Mouse (Mus musculus) lung, postnatal 0 days (tissue): ENCODE results near the gene Ltbr. TPM values are rescaled to one million over a fixed set of nuclear protein-coding genes. Genes with fewer than 3 reads are reported as not detected.

ENCODE experiments used
- ATAC-seq: fragments of 200-750 bp; cut with Nextera tagmentation; 2 replicates; pipeline ENCODE4 v1.8.0; 2017; ENCODE audit warnings: moderate library complexity
- DNase-seq: peaks from one replicate; pipeline ENCODE4 v3.0.0-alpha.2; 2016; ENCODE audit warnings: low spot score
- H3K27ac ChIP-seq: fragments of 300-500 bp; sonication (generic); 2 replicates; pipeline ENCODE4 v1.5.1; 2014; ENCODE audit warnings: antibody characterized with exemption, mild to moderate bottlenecking, low read length, mixed read lengths
- H3K27me3 ChIP-seq: fragments of 300-500 bp; sonication (generic); replicated peaks from 2 replicates; pipeline ENCODE4 v1.6.1; 2014; ENCODE audit warnings: low read length, mixed read lengths; ENCODE audit not compliant: insufficient read depth
- H3K36me3 ChIP-seq: fragments of 300-500 bp; sonication (generic); 2 replicates; pipeline ENCODE4 v1.6.1; 2014; ENCODE audit warnings: low read length, mixed read lengths; ENCODE audit not compliant: insufficient read depth
- H3K4me1 ChIP-seq: fragments of 300-500 bp; sonication (generic); 2 replicates; pipeline ENCODE4 v1.6.1; 2014; ENCODE audit warnings: antibody characterized with exemption, low read depth, low read length, mixed read lengths; ENCODE audit not compliant: insufficient read depth
- H3K4me2 ChIP-seq: fragments of 300-500 bp; sonication (generic); replicated peaks from 2 replicates; pipeline ENCODE4 v1.6.1; 2014; ENCODE audit warnings: low read depth, mild to moderate bottlenecking, low read length, moderate library complexity, mixed read lengths
- H3K4me3 ChIP-seq: fragments of 300-500 bp; sonication (generic); 2 replicates; pipeline ENCODE4 v1.5.1; 2014; ENCODE audit warnings: low read depth, low read length
- H3K9ac ChIP-seq: fragments of 300-500 bp; sonication (generic); replicated peaks from 2 replicates; pipeline ENCODE4 v1.6.1; 2014; ENCODE audit warnings: low read depth, mild to moderate bottlenecking
- H3K9me3 ChIP-seq: fragments of 300-500 bp; sonication (generic); 2 replicates; pipeline ENCODE4 v1.6.1; 2016; ENCODE audit warnings: low read length, mixed read lengths
- CTCF ChIP-seq: IDR thresholded peaks from 2 replicates; pipeline ENCODE4 v1.5.1; 2016; ENCODE audit warnings: antibody characterized with exemption, mild to moderate bottlenecking
- EP300 ChIP-seq: IDR thresholded peaks from 2 replicates; pipeline ENCODE4 v1.6.1; 2016; ENCODE audit warnings: antibody characterized with exemption, mild to moderate bottlenecking, control low read depth
- whole genome bisulfite sequencing: fragments of 180-500 bp; shearing (Covaris S2); extraction: QIAGEN DNeasy Blood & Tissue Kit; methylation state at CpG from one replicate; pipeline ENCODE4 v1.1.7; 2014; 5-methylcytosine and 5-hydroxymethylcytosine counted together
- polyA plus RNA-seq: library from polyadenylated mRNA; unstranded; fragments of >200 nt; fragmentation: Nextera tagmentation; extraction: Ambion mirVana; gene quantifications from 2 replicates; pipeline ENCODE4 v1.2.1, GENCODE M21; 2015

Gene Ltbr
- polyA plus RNA-seq, 1 experiment from 2014 or later, result 100 TPM

GRCm38 (mm10) chr6:125266091-125266490, 47.6 kb downstream of the Ltbr start:
- 65% methylated on average over 13 of the region's 13 CpGs for WGBS
- H3K9me3 ChIP-seq, result no peaks in the 10 kb centered on the region
- H3K27me3 ChIP-seq, result no peaks in the 10 kb centered on the region
- no peak overlapping the region for H3K9ac ChIP-seq
- no peak overlapping the region for H3K4me2 ChIP-seq
- H3K36me3 ChIP-seq, result no peaks in the 10 kb centered on the region
- H3K4me3 ChIP-seq, result no peak overlapping the region
- no peak overlapping the region for H3K27ac ChIP-seq
- DNase-seq, result no peak
- no peaks in the 10 kb centered on the region for H3K4me1 ChIP-seq
- no peak for TF ChIP-seq EP300
- TF ChIP-seq CTCF, result no peak
- no peak for ATAC-seq

GRCm38 (mm10) chr6:125265239-125265638, 48.4 kb downstream of the Ltbr start:
- TF ChIP-seq CTCF (no peak), EP300 (no peak)
- Histone ChIP-seq H3K4me2 (no peak overlapping the region), H3K27ac (no peak overlapping the region), H3K9me3 (no peaks in the 10 kb centered on the region), H3K27me3 (no peaks in the 10 kb centered on the region), H3K9ac (no peak overlapping the region), H3K4me1 (no peaks in the 10 kb centered on the region), H3K36me3 (no peaks in the 10 kb centered on the region), H3K4me3 (no peak overlapping the region)
- DNase-seq, result no peak
- no peak for ATAC-seq
- 29% methylated on average over 10 of the region's 10 CpGs for whole genome bisulfite sequencing

GRCm38 (mm10) chr6:125264219-125264618, 49.5 kb downstream of the Ltbr start:
- H3K4me3 ChIP-seq, result no peak overlapping the region
- no peaks in the 10 kb centered on the region for H3K4me1 ChIP-seq
- no peaks in the 10 kb centered on the region for H3K9me3 ChIP-seq
- H3K36me3 ChIP-seq, result no peaks in the 10 kb centered on the region
- H3K9ac ChIP-seq, result no peak overlapping the region
- DNase-seq (no peak), ATAC-seq (no peak)
- 77% methylated on average over 9 of the region's 9 CpGs for WGBS
- no peak overlapping the region for H3K27ac ChIP-seq
- no peaks in the 10 kb centered on the region for H3K27me3 ChIP-seq
- TF ChIP-seq CTCF (no peak), EP300 (no peak)
- no peak overlapping the region for H3K4me2 ChIP-seq

GRCm38 (mm10) chr6:125260006-125260555, 53.6 kb downstream of the Ltbr start:
- no peak for TF ChIP-seq CTCF
- TF ChIP-seq EP300, result no peak
- Histone ChIP-seq H3K4me3 (no peak overlapping the region), H3K4me1 (no peaks in the 10 kb centered on the region), H3K4me2 (no peak overlapping the region), H3K9me3 (no peaks in the 10 kb centered on the region), H3K27ac (no peak overlapping the region), H3K36me3 (no peaks in the 10 kb centered on the region), H3K27me3 (no peaks in the 10 kb centered on the region), H3K9ac (no peak overlapping the region)
- DNase-seq (no peak), ATAC-seq (no peak)
- 62% methylated on average over 10 of the region's 10 CpGs for WGBS

Other genes starting within 250 kb of the Ltbr start
- 0.19 and 0.44 TPM in 2 replicates for gene Lpar5, start 246.0 kb downstream of the Ltbr start, polyA plus RNA-seq
- gene Chd4, start 217.9 kb downstream of the Ltbr start, polyA plus RNA-seq, result 53.5 and 59.8 TPM in 2 replicates
- gene Nop2, start 182.0 kb downstream of the Ltbr start, polyA plus RNA-seq, result 16.9 and 17.7 TPM in 2 replicates
- gene Iffo1, start 168.6 kb downstream of the Ltbr start, polyA plus RNA-seq, result 7.1 and 8.3 TPM in 2 replicates
- gene Gapdh, start 147.4 kb downstream of the Ltbr start, polyA plus RNA-seq, result 381 and 429 TPM in 2 replicates
- 5.9 and 7.9 TPM in 2 replicates for gene Ncapd2, start 122.2 kb downstream of the Ltbr start, polyA plus RNA-seq
- 151 and 154 TPM in 2 replicates for gene Mrpl51, start 122.1 kb downstream of the Ltbr start, polyA plus RNA-seq
- gene Vamp1, start 98.3 kb downstream of the Ltbr start, polyA plus RNA-seq, result 3.0 and 3.5 TPM in 2 replicates
- gene Tapbpl, start 82.0 kb downstream of the Ltbr start, polyA plus RNA-seq, result 14.2 and 16.9 TPM in 2 replicates
- 2.4 and 3.0 TPM in 2 replicates for gene Cd27, start 76.9 kb downstream of the Ltbr start, polyA plus RNA-seq
- not detected in 2 replicates for gene Tuba3a, start 27.8 kb downstream of the Ltbr start, polyA plus RNA-seq
- gene Scnn1a, start 6.8 kb upstream of the Ltbr start, polyA plus RNA-seq, result 106 and 123 TPM in 2 replicates
- gene Tnfrsf1a, start 35.5 kb upstream of the Ltbr start, polyA plus RNA-seq, result 107 and 108 TPM in 2 replicates
- gene Plekhg6, start 66.9 kb upstream of the Ltbr start, polyA plus RNA-seq, result 0.50 and 0.82 TPM in 2 replicates
- 962 and 974 TPM in 2 replicates for gene Cd9, start 180.9 kb upstream of the Ltbr start, polyA plus RNA-seq
- 42.4 and 55.6 TPM in 2 replicates for gene Vwf, start 232.9 kb upstream of the Ltbr start, polyA plus RNA-seq